Mouse (Mus musculus): ENCODE data around the gene Syngr2. TPM values are rescaled to one million over a fixed set of nuclear protein-coding genes. Genes with fewer than 3 reads are reported as not detected.

Syngr2 gene
- total and polyA plus RNA-seq, 3 experiments = 189 to 384 TPM; not detected in 1

DNA sequence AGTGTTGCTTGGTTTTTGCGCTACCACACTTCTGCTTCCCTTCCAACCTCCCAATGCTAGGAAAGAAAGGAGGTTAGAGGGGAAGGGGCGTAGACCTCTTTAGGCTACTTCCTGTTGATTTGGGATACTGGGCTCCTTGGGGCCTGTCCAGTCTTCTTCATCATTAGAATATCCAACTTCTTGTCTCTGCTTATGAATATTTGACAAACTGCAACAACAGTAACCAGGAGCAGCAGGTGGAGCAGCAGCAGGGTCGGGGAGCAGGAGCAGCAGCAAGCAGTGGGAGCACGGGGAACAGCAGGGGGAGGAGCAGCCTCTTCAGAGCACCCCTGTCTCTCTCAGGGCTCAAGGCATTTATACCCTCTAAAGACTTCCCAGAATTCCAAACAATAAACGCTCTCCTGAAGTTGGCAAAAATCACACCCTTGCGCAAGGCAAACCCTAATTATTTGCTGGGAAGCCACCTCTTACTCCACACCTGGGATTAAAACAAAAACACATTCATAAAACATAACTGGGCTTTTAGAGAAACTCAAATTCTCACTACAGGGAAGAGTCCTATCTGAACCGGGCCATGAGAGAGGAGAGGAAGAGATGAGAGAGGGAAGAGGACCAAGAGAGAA is 38.2 kb downstream of the Syngr2 start (continued):
- peak; percentile 20 to 32; a peak in 1 of 4 replicates for TF ChIP-seq EP300 (IDR thresholded peaks at IDR 0.05; ENCODE audit: low read depth in 1 of 2, low read length in 2 of 2)
- 0 out of 2 replicates have a peak, but pooled peaks have one; percentile 17 for TF ChIP-seq E2F4 (IDR thresholded peaks at IDR 0.05; ENCODE audit: borderline replicate concordance, low read depth, low read length)
- TF ChIP-seq MAZ (IDR thresholded peaks at IDR 0.05; ENCODE audit: low read depth, low read length) = peak; percentile 59; the same call in 1 of the 2 replicates
- TF ChIP-seq KAT2A (conservative IDR thresholded peaks at IDR 0.05; ENCODE audit: low read depth, low read length) = peak; percentile 11; the same call in 1 of the 2 replicates
- peak; percentile 51 for TF ChIP-seq SIN3A (IDR thresholded peaks at IDR 0.05; ENCODE audit: low read length)
- TF ChIP-seq MXI1 (IDR thresholded peaks at IDR 0.05; ENCODE audit: low read depth, low read length) = peak; percentile 53
- TF ChIP-seq GATA1 (IDR thresholded peaks at IDR 0.05; ENCODE audit: low read depth, low read length) = no peak
- TF ChIP-seq RCOR1 (IDR thresholded peaks at IDR 0.05; ENCODE audit: low read depth, low read length) = no peak
- TF ChIP-seq NELFE (IDR thresholded peaks at IDR 0.05; ENCODE audit: low read depth, low read length) = peak; percentile 40
- TF ChIP-seq HCFC1 (IDR thresholded peaks at IDR 0.05; ENCODE audit: low read depth, low read length) = peak; percentile 62; the same call in 1 of the 2 replicates

GRCm38 (mm10) chr11:117848271-117848984 is 39.0 kb downstream of the Syngr2 start:
- peak; percentile 64 for TF ChIP-seq RCOR1 (IDR thresholded peaks at IDR 0.05; ENCODE audit: low read depth, low read length)
- no peak; the same call in 1 of the 2 replicates for TF ChIP-seq ETS1 (IDR thresholded peaks at IDR 0.05; ENCODE audit: low read depth, low read length)
- 0 out of 2 replicates have a peak, but pooled peaks have one; percentile 16 for TF ChIP-seq TCF12 (IDR thresholded peaks at IDR 0.05; ENCODE audit: low read depth, low read length)
- TF ChIP-seq ELF1 (IDR thresholded peaks at IDR 0.05; ENCODE audit: low read depth, low read length) = peak; percentile 19; the same call in 1 of the 2 replicates
- peak; percentile 87; the same call in 1 of the 2 replicates for TF ChIP-seq CHD1 (IDR thresholded peaks at IDR 0.05; ENCODE audit: low read depth, low read length)
- TF ChIP-seq SIN3A (IDR thresholded peaks at IDR 0.05; ENCODE audit: low read length) = 0 out of 2 replicates have a peak, but pooled peaks have one; percentile 1
- peak; percentile 13; the same call in 1 of the 2 replicates for TF ChIP-seq MAX (IDR thresholded peaks at IDR 0.05; ENCODE audit: low read length)
- TF ChIP-seq MEF2A (IDR thresholded peaks at IDR 0.05; ENCODE audit: extremely low read depth, insufficient replicate concordance, low read depth, low read length, poor library complexity, severe bottlenecking) = no peak
- Histone ChIP-seq H3K9me3 (replicated peaks; ENCODE audit: insufficient read depth, low read length) (no peaks in the 10 kb centered on the region), H3K79me2 (ENCODE audit: control insufficient read depth, insufficient read depth, low read length, poor library complexity) (peaks cover 28% of the 10 kb centered on the region), H3K27ac (ENCODE audit: control insufficient read depth, low read depth, low read length) (peak overlapping the region; percentile 57), H3K36me3 (ENCODE audit: control insufficient read depth in 1 of 2, insufficient read depth in 2 of 2, low read length in 2 of 2) (peaks cover 19 to 26% of the 10 kb centered on the region in 2 experiments), H3K9ac (ENCODE audit: control insufficient read depth, low read depth, low read length, poor library complexity, severe bottlenecking) (peak overlapping the region; percentile 67), H3K27me3 (ENCODE audit: control insufficient read depth in 1 of 2, insufficient read depth in 2 of 2, low read length in 2 of 2) (no peaks in the 10 kb centered on the region), H3K4me1 (ENCODE audit: control insufficient read depth in 1 of 2, insufficient read depth in 2 of 2, low read length in 2 of 2) (peaks cover 19 to 21% of the 10 kb centered on the region in 2 experiments), H3K4me3 (ENCODE audit: control insufficient read depth in 1 of 2, insufficient read depth in 1 of 2, low read depth in 2 of 2, low read length in 2 of 2) (peak overlapping the region; percentile 58 to 68)
- no peak for DNase-seq (ENCODE audit: low read depth, low spot score)

Data from MEL (cell line).